Mouse (Mus musculus) thymus, postnatal 10 days (tissue): ENCODE measurements around the gene Vpreb3.
"Not testable (repeated sequence)": the region's sequence is repeated elsewhere in the genome, so short reads cannot be mapped to it uniquely, and the experiment has no call there.

Source experiments
- DNase-seq, 2 experiments: peaks; one replicate each; pipeline ENCODE4 v3.0.0; 2021; ENCODE audit warnings: low spot score in 2 of 2

Gene Vpreb3

GRCm38 (mm10) chr10:75973846-75974245 is 31.0 kb downstream of the Vpreb3 start:
- DNase-seq = no peak

GRCm38 (mm10) chr10:75975216-75975615 is 32.4 kb downstream of the Vpreb3 start:
- peak in 1 of 2 experiments; percentile 21 for DNase-seq

GRCm38 (mm10) chr10:75978119-75978834 is 35.4 kb downstream of the Vpreb3 start:
- no peak for DNase-seq

DNA sequence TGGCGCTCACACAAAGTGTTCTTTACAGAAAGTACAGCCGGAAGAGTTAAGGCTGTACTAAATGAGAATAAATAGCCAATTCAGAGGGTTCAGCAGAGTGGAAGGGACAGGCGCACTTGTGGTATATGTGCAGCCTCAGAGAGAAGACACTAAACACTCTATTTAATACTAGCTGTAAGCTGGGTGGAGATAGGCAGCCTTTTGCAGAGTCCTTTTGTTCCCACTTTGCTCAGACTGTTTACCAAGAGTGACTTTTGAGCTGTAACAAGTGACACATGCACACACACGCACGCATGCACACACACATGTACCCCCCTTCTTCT is 35.9 kb downstream of the Vpreb3 start:
- DNase-seq = no peak

DNA sequence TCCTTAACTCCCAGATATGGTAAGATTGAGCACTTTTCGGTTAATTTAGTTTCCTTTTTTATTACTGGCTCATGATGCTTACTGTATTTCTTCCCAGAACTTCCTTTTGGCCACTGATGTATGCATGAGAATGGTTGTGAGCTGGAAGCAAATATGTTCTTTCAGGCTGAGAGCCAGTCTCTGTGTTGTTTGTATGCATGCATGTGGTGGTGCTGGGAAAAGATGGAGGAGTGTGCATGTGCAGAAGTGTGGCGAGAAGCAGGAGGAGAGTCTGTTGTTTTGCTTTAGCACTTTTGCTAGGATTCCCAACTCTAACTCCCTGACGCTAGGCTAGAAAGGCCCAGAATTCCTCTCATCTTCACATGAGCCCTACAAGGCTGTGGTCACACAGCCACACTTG is 36.6 kb downstream of the Vpreb3 start:
- DNase-seq = no peak

DNA sequence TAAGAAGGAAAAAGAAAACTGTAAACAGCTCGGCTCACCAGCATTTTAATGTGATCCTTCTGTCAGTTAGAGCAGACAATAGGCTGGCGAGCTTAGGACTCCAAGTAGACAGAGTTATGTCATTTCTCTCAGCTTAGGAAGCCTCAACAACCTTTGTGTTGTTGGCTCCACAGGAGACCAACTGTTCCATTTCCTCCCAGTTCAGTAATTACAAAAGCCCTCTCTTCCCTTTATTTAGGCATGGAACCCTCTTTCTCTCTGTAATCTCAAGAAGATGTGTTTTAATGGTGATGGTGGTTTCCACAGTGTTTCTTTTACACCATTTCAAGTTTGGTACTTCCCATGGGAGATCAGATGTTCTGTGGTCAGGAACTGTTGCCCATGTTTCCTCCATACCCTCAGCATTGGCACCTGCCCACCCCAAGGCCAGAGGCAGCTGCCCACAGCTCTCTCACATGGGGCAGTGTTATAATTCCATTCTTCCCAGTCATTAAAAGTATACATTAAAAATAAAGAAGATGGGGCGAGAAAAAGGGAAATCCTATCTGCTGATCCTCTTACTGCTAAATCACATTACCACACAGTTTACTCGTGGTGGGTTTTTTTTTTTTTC is 47.7 kb downstream of the Vpreb3 start:
- no peak for DNase-seq

GRCm38 (mm10) chr10:75993616-75994240 is 50.9 kb downstream of the Vpreb3 start:
- no peak for DNase-seq

DNA sequence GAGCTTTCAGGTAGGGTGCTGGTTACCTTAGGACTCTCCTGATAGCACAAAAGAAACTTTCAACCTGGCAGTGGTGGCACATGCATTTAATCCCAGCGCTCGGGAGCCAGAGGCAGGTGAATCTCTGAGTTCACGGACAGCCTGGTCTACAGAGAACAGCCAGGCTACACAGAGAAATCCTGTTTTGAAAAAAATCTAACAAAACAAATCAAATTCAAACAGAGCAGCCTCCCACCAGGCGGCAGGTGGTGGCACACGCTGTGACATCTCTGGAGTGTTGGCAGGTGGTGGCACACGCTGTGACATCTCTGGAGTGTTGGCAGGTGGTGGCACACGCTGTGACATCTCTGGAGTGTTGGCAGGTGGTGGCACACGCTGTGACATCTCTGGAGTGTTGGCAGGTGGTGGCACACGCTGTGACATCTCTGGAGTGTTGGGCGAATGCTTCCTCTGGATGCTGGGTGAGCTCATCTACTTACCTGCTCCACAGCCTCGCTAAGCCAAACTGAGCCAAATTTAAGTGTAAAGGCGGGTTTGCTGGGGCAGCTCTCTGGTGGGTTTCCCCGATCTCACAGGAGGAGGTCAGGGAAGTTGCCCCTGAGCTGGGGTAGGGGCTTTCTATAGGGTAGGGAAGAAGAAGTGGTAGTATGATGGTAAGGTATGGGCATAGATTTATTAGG is 51.8 kb downstream of the Vpreb3 start:
- DNase-seq = not testable (repeated sequence)

GRCm38 (mm10) chr10:75995463-75995862 is 52.6 kb downstream of the Vpreb3 start:
- no peak for DNase-seq

GRCm38 (mm10) chr10:75996315-75996714 is 53.5 kb downstream of the Vpreb3 start:
- no peak for DNase-seq
